Mouse (Mus musculus): ENCODE measurements at regions not wholly inside any gene's neighbourhood (a gene's known extent, or its start where the extent isn't known, plus 50 kb on each side); places are given as distances from the start of the nearest gene placed in this dataset.

GRCm38 (mm10) chr13:82930010-82930409 is 573.8 kb upstream of the Mef2c start:
- H3K4me3 ChIP-seq = no peak overlapping the region
- TF ChIP-seq CTCF (IDR thresholded peaks at IDR 0.05) = no peak
- no peak overlapping the region for H3K27ac ChIP-seq
- no peak for DNase-seq (ENCODE audit: extremely low spot score in 1 of 2, low spot score in 2 of 2)
- intact Hi-C loops (cut with DNase I) = no loop called here

GRCm38 (mm10) chr13:82937856-82938255 is 566.0 kb upstream of the Mef2c start:
- no peak overlapping the region for H3K4me3 ChIP-seq
- peak overlapping the region; percentile 97 for H3K27ac ChIP-seq
- intact Hi-C loops (cut with DNase I) = no loop called here
- DNase-seq (ENCODE audit: extremely low spot score in 1 of 2, low spot score in 2 of 2) = no peak
- no peak for TF ChIP-seq CTCF (IDR thresholded peaks at IDR 0.05)

GRCm38 (mm10) chr13:82942691-82943341 is 561.0 kb upstream of the Mef2c start:
- H3K27ac ChIP-seq = peak overlapping the region; percentile 97
- no peak for TF ChIP-seq CTCF (IDR thresholded peaks at IDR 0.05)
- intact Hi-C loops (cut with DNase I) = loop anchor here (2.0 to 10.0 kb wide), 7 partner anchors 172 to 1814 kb away; partner anchors contain the start of gene Cetn3
- H3K4me3 ChIP-seq = peak overlapping the region; percentile 30
- no peak for DNase-seq (ENCODE audit: extremely low spot score in 1 of 2, low spot score in 2 of 2)

- intact Hi-C loops (cut with DNase I) = loop anchor here (5.0 to 10.0 kb wide), 6 partner anchors 35 to 1162 kb away; partner anchors contain the start of gene Cetn3
- TF ChIP-seq CTCF (IDR thresholded peaks at IDR 0.05) = no peak
- no peak for DNase-seq (ENCODE audit: extremely low spot score in 1 of 2, low spot score in 2 of 2)
- Histone ChIP-seq H3K4me3 (no peak overlapping the region), H3K27ac (peak overlapping the region; percentile 56)
These were observed 556.9 kb upstream of the Mef2c start for GRCm38 (mm10) chr13:82946931-82947330.

GRCm38 (mm10) chr13:82949541-82949940 is 554.3 kb upstream of the Mef2c start:
- Histone ChIP-seq H3K4me3 (no peak overlapping the region), H3K27ac (peak overlapping the region; percentile 29; the same call in 1 of the 2 replicates)
- no peak for TF ChIP-seq CTCF (IDR thresholded peaks at IDR 0.05)
- intact Hi-C loops (cut with DNase I) = loop anchor here (5.0 to 10.0 kb wide), 6 partner anchors 37 to 1165 kb away; partner anchors contain the start of gene Cetn3
- DNase-seq (ENCODE audit: extremely low spot score in 1 of 2, low spot score in 2 of 2) = peak; percentile 24 to 42

DNA sequence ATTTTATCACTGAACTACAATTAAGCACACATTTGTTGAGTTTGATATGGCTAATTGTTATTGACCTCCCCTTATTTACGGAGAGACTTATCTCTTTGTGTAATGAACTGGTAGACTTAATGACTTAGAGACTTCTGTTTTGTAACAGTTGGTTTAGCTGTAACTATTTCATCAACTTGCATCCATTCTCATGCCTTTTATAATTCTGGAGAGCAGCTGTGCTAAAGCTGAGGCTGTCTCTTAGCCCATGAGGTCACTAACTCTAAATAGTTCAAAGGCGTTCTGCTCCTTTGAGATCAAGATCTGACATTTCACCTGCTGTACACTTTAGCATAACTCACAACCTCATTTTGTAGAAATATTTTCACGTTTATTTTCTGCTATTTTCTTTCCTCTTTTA is 541.5 kb upstream of the Mef2c start:
- no peak overlapping the region for H3K4me3 ChIP-seq
- H3K27ac ChIP-seq = no peak overlapping the region
- DNase-seq (ENCODE audit: extremely low spot score in 1 of 2, low spot score in 2 of 2) = no peak
- no peak for TF ChIP-seq CTCF (IDR thresholded peaks at IDR 0.05)
- intact Hi-C loops (cut with DNase I) = no loop called here

- no peak for TF ChIP-seq CTCF (IDR thresholded peaks at IDR 0.05)
- DNase-seq (ENCODE audit: extremely low spot score in 1 of 2, low spot score in 2 of 2) = peak in 1 of 2 experiments; percentile 17
- Histone ChIP-seq H3K27ac (peak overlapping the region; percentile 54), H3K4me3 (0 out of 2 replicates have a peak overlapping the region, but pooled peaks have one; percentile 8)
- intact Hi-C loops (cut with DNase I) = no loop called here
These were observed 532.1 kb upstream of the Mef2c start for GRCm38 (mm10) chr13:82971722-82972121.

DNA sequence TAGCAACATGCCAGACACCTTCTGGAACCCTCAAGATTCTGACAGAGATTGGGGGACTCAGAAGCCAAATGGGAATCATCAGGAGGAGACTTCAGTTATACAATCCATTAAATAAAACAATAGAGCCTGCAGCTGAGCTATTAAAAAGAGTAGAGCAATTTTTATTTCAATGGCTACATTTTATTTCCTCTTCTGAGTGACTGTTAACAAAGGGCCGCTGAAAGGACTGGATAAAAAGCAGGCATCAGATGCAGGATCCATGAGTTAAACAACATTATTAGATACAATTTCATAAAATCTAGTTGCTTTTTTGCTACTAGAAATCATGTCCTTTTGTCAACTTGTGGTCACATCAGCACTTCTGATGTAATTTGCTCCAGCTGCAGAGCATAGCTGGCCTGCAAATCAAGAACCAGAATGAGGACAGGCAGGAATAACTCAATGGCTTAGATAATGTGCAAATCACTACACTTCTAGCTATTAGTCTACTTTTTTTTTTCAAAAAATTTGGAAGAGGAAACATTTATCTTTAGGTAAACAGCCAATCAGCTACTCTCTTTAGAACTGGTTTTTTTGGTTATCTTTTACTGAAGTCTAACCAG is 529.5 kb upstream of the Mef2c start:
- Histone ChIP-seq H3K4me3 (no peak overlapping the region), H3K27ac (no peak overlapping the region)
- no peak for TF ChIP-seq CTCF (IDR thresholded peaks at IDR 0.05)
- DNase-seq (ENCODE audit: extremely low spot score in 1 of 2, low spot score in 2 of 2) = no peak
- intact Hi-C loops (cut with DNase I) = no loop called here

DNA sequence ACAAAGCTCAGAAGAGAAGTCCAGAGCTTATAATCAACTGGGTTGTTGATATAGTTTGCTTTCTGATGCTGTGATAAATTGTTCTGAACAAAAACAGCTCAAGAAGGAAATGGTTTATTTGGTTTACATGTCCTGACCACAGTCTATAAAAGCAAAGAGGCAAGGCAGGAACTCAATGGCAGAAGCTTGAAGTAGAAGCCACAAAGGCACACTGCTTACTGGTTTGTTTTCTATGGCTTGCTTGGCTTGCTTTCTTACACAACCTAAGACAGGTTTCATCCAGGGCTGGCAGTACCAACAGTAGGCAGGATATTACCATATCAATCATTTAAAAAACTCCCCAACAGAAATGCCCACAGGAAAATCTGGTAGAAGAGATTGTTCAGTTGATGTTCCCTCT is 502.7 kb upstream of the Mef2c start:
- H3K27ac ChIP-seq = no peak overlapping the region
- DNase-seq (ENCODE audit: extremely low spot score in 1 of 2, low spot score in 2 of 2) = no peak
- no peak overlapping the region for H3K4me3 ChIP-seq
- no peak for TF ChIP-seq CTCF (IDR thresholded peaks at IDR 0.05)
- intact Hi-C loops (cut with DNase I) = no loop called here

GRCm38 (mm10) chr13:83016686-83017085 is 487.1 kb upstream of the Mef2c start:
- H3K27ac ChIP-seq = no peak overlapping the region
- intact Hi-C loops (cut with DNase I) = no loop called here
- TF ChIP-seq CTCF (IDR thresholded peaks at IDR 0.05) = no peak
- DNase-seq (ENCODE audit: extremely low spot score in 1 of 2, low spot score in 2 of 2) = no peak
- no peak overlapping the region for H3K4me3 ChIP-seq

GRCm38 (mm10) chr13:83020829-83021228 is 483.0 kb upstream of the Mef2c start:
- TF ChIP-seq CTCF (IDR thresholded peaks at IDR 0.05) = no peak
- Histone ChIP-seq H3K27ac (no peak overlapping the region), H3K4me3 (no peak overlapping the region)
- intact Hi-C loops (cut with DNase I) = no loop called here
- DNase-seq (ENCODE audit: extremely low spot score in 1 of 2, low spot score in 2 of 2) = no peak

- no peak overlapping the region for H3K27ac ChIP-seq
- intact Hi-C loops (cut with DNase I) = no loop called here
- peak in 1 of 2 experiments; percentile 24 for DNase-seq (ENCODE audit: extremely low spot score in 1 of 2, low spot score in 2 of 2)
- no peak overlapping the region for H3K4me3 ChIP-seq
- no peak for TF ChIP-seq CTCF (IDR thresholded peaks at IDR 0.05)
These were observed 479.9 kb upstream of the Mef2c start for GRCm38 (mm10) chr13:83023972-83024371.

- no peak for TF ChIP-seq CTCF (IDR thresholded peaks at IDR 0.05)
- intact Hi-C loops (cut with DNase I) = no loop called here
- no peak overlapping the region for H3K4me3 ChIP-seq
- H3K27ac ChIP-seq = no peak overlapping the region
- no peak for DNase-seq (ENCODE audit: extremely low spot score in 1 of 2, low spot score in 2 of 2)
These were observed 467.9 kb upstream of the Mef2c start for GRCm38 (mm10) chr13:83035962-83036361.
